Mouse (Mus musculus) midbrain, postnatal 0 days (tissue): Measurements from ENCODE around the gene Sigmar1. TPM values are rescaled to one million over a fixed set of nuclear protein-coding genes. Genes with fewer than 3 reads are reported as not detected.
"Not testable (repeated sequence)": the region's sequence is repeated elsewhere in the genome, so short reads cannot be mapped to it uniquely, and the experiment has no call there.

Source experiments
- ATAC-seq: fragments of 200-750 bp; cut with Nextera tagmentation; 2 replicates; pipeline ENCODE4 v1.8.0; 2017; ENCODE audit warnings: moderate number of reproducible peaks, mild to moderate bottlenecking, moderate TSS enrichment, moderate library complexity; ENCODE audit not compliant: low FRiP score
- DNase-seq: peaks from one replicate; pipeline ENCODE4 v3.0.0-alpha.2; 2015; ENCODE audit warnings: low spot score
- H3K27ac ChIP-seq: fragments of 300-500 bp; sonication (generic); 2 replicates; pipeline ENCODE4 v1.5.1; 2014; ENCODE audit warnings: low read depth, mild to moderate bottlenecking, low read length, mixed read lengths
- H3K27me3 ChIP-seq: fragments of 300-500 bp; sonication (generic); 2 replicates; pipeline ENCODE4 v1.6.1; 2014; ENCODE audit warnings: low read length, control low read depth, mixed read lengths; ENCODE audit not compliant: insufficient read depth
- H3K36me3 ChIP-seq: fragments of 300-500 bp; sonication (generic); 2 replicates; pipeline ENCODE4 v1.6.1; 2014; ENCODE audit warnings: low read length, control low read depth, mixed read lengths; ENCODE audit not compliant: insufficient read depth
- H3K4me1 ChIP-seq: fragments of 300-500 bp; sonication (generic); 2 replicates; pipeline ENCODE4 v1.6.1; 2014; ENCODE audit warnings: mild to moderate bottlenecking, control low read depth, antibody characterized with exemption, low read length, mixed read lengths; ENCODE audit not compliant: insufficient read depth
- H3K4me2 ChIP-seq: fragments of 300-500 bp; sonication (generic); 2 replicates; pipeline ENCODE4 v1.6.1; 2014; ENCODE audit warnings: low read depth, mild to moderate bottlenecking, low read length, mixed read lengths; ENCODE audit not compliant: poor library complexity, severe bottlenecking
- H3K4me3 ChIP-seq: fragments of 300-500 bp; sonication (generic); 2 replicates; pipeline ENCODE4 v1.5.1; 2014; ENCODE audit warnings: low read depth, mild to moderate bottlenecking, low read length, moderate library complexity
- H3K9ac ChIP-seq: fragments of 300-500 bp; sonication (generic); replicated peaks from 2 replicates; pipeline ENCODE4 v1.6.1; 2014; ENCODE audit warnings: mild to moderate bottlenecking, low read length, moderate library complexity, mixed read lengths; ENCODE audit not compliant: poor library complexity, severe bottlenecking
- H3K9me3 ChIP-seq: fragments of 300-500 bp; sonication (generic); 2 replicates; pipeline ENCODE4 v1.6.1; 2016; ENCODE audit warnings: low read length, control low read depth
- CTCF ChIP-seq: IDR thresholded peaks from 2 replicates; pipeline ENCODE4 v1.5.1; 2016; ENCODE audit warnings: antibody characterized with exemption, mild to moderate bottlenecking
- WGBS: fragments of 180-500 bp; shearing (Covaris S2); extraction: QIAGEN DNeasy Blood & Tissue Kit; methylation state at CpG from one replicate; pipeline ENCODE4 v1.1.7; 2014; 5-methylcytosine and 5-hydroxymethylcytosine counted together
- polyA plus RNA-seq: library from polyadenylated mRNA; unstranded; fragments of >200 nt; fragmentation: Nextera tagmentation; extraction: Ambion mirVana; gene quantifications from 2 replicates; pipeline ENCODE4 v1.2.1, GENCODE M21; 2015
- total RNA-seq: library from RNA; depleted of rRNA; stranded (reverse); fragments of >200 nt; gene quantifications from 2 replicates; pipeline ENCODE4 v1.2.3, GENCODE M21; 2014

The Sigmar1 gene
- total and polyA plus RNA-seq, 2 experiments from 2014 or later = 44.8 to 45.4 TPM

- not testable (repeated sequence) for H3K27ac ChIP-seq, H3K9ac ChIP-seq, H3K27me3 ChIP-seq, H3K9me3 ChIP-seq, ATAC-seq, H3K36me3 ChIP-seq, H3K4me1 ChIP-seq
- peak overlapping the region; percentile 40; the same call in 1 of the 2 replicates for H3K4me2 ChIP-seq
- DNase-seq = peak; percentile 41
- WGBS = under 1% methylated on average over 18 of the region's 25 CpGs
- H3K4me3 ChIP-seq = peak overlapping the region; percentile 38
Observed at GRCm38 (mm10) chr4:41773502-41773901, 17.5 kb upstream of the Sigmar1 start.

- not testable (repeated sequence) for H3K9ac ChIP-seq, ATAC-seq, DNase-seq, H3K27me3 ChIP-seq, H3K4me1 ChIP-seq, H3K9me3 ChIP-seq, H3K27ac ChIP-seq, H3K36me3 ChIP-seq
- Histone ChIP-seq H3K4me2 (peak overlapping the region; percentile 38), H3K4me3 (peak overlapping the region; percentile 31)
- WGBS = 5% methylated on average over 4 of the region's 16 CpGs
Observed at GRCm38 (mm10) chr4:41772946-41773345, 17.0 kb upstream of the Sigmar1 start.

- not testable (repeated sequence) for H3K9me3 ChIP-seq, H3K4me1 ChIP-seq, H3K36me3 ChIP-seq, H3K9ac ChIP-seq, H3K4me3 ChIP-seq, H3K27me3 ChIP-seq, ATAC-seq, H3K4me2 ChIP-seq, DNase-seq, H3K27ac ChIP-seq
- 86% methylated on average over 10 of the region's 10 CpGs for WGBS
Observed at GRCm38 (mm10) chr4:41767301-41767700, 11.3 kb upstream of the Sigmar1 start.

GRCm38 (mm10) chr4:41763176-41763575 is 7.2 kb upstream of the Sigmar1 start:
- not testable (repeated sequence) for ATAC-seq, DNase-seq, H3K36me3 ChIP-seq, H3K9ac ChIP-seq, H3K4me1 ChIP-seq, H3K27ac ChIP-seq, H3K9me3 ChIP-seq, H3K4me3 ChIP-seq, H3K4me2 ChIP-seq, H3K27me3 ChIP-seq
- 88% methylated on average over 3 of the region's 6 CpGs for WGBS

- 0 out of 2 replicates have a peak overlapping the region, but pooled peaks have one; percentile 36 for H3K9ac ChIP-seq
- not testable (repeated sequence) for H3K27ac ChIP-seq, H3K4me2 ChIP-seq
Observed at GRCm38 (mm10) chr4:41762688-41763114, 6.7 kb upstream of the Sigmar1 start.

GRCm38 (mm10) chr4:41762099-41762687 is 6.2 kb upstream of the Sigmar1 start:
- Histone ChIP-seq H3K4me3 (no peak overlapping the region), H3K36me3 (0 out of 2 replicates have a peak, but pooled peaks cover 4% of the 10 kb centered on the region), H3K4me2 (peak overlapping the region; percentile 9; the same call in 1 of the 2 replicates), H3K9ac (0 out of 2 replicates have a peak overlapping the region, but pooled peaks have one; percentile 36), H3K27me3 (no peaks in the 10 kb centered on the region), H3K27ac (no peak overlapping the region), H3K4me1 (no peaks in the 10 kb centered on the region), H3K9me3 (no peaks in the 10 kb centered on the region)
- ATAC-seq = peak; percentile 53; the same call in 1 of the 2 replicates
- TF ChIP-seq CTCF = no peak
- DNase-seq = no peak
- 42% methylated on average over 8 of the region's 8 CpGs for WGBS

More at GRCm38 (mm10) chr4:41762688-41763114, 6.7 kb upstream of the Sigmar1 start:
- ATAC-seq (peak; percentile 29; the same call in 1 of the 2 replicates), DNase-seq (peak; percentile 63)
- not testable (repeated sequence) for H3K4me1 ChIP-seq, H3K27me3 ChIP-seq, H3K36me3 ChIP-seq, H3K4me3 ChIP-seq, H3K9me3 ChIP-seq
- 43% methylated on average over 8 of the region's 8 CpGs for WGBS
